Comparison of ENCODE assay signal across 17 mouse cellular contexts in the genomic region with DNA sequence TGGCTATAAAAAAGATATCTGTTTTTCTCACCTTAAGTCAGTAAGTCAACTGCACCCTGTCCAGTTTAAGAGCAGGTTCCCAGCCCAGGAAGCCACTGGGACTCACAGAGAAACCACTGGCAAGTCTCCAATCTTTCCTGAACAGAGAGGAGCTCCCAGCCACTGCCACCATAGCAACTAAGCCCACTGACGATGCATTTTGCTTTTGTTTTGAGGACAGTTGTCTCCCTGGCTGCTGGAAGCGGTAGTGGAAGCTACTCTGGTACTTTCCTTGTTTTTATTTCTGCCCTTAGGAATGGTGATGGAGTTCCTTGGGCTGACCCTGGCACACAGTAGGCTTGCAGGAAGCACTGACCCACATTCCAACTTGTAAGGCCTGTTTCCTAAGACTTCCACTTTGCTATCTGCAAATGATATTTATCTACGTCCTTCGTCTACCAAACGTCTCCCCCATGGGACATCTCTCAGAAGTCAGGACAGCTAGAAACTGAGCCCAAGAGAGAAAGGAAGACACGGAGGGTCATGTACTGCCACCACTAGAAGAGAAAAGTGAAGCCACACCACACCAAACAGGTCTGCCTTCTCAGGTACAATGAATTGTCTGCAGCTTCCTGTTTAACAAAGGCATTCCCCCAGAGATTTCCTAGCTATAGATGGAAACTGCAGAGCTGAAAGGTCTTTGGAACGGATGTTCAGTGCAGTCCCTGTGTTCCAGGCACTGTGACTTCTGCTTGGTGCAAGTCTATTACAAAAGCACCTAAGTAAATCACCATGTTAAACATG.
DNase-seq lines count a peak whose midpoint lies in the region; ATAC-seq and TF ChIP-seq lines count a peak whose summit lies in the region.
"Had no signal": no experiment of that assay in that cellular context is flagged by ENCODE, and none has a peak within 500 bp of the region (broad histone marks: within the 10 kb centered on the region; RNA-seq: fewer than 3 reads in every experiment).

No protein-coding gene starts in this region.

- H3K4me2 ChIP-seq in hindbrain, embryonic 14.5 days (replicated peaks) = no peak overlapping the region
- H3K4me2 ChIP-seq in hindbrain, embryonic 11.5 days (replicated peaks; ENCODE audit: low read depth, low read length) = no peak overlapping the region
- H3K4me2 ChIP-seq in midbrain, embryonic 13.5 days (replicated peaks) = no peak overlapping the region
- H3K4me2 ChIP-seq in midbrain, embryonic 15.5 days = no peak overlapping the region
- no peak overlapping the region for H3K4me2 ChIP-seq in hindbrain, embryonic 16.5 days (ENCODE audit: low read length)
- H3K4me2 ChIP-seq: embryonic facial prominence, embryonic 13.5 days had no signal

- intact Hi-C loops in gastrocnemius, adult 2 months (cut with DNase I) = no loop called here

- no peaks in the 10 kb centered on the region for H3K27me3 ChIP-seq in hindbrain, embryonic 14.5 days (ENCODE audit: control insufficient read depth, insufficient read depth, low read length)
- no peaks in the 10 kb centered on the region for H3K27me3 ChIP-seq in hindbrain, embryonic 11.5 days (ENCODE audit: control insufficient read depth, insufficient read depth, low read length)
- H3K27me3 ChIP-seq in midbrain, embryonic 13.5 days = no peaks in the 10 kb centered on the region
- no peaks in the 10 kb centered on the region for H3K27me3 ChIP-seq in midbrain, embryonic 15.5 days (replicated peaks)
- H3K27me3 ChIP-seq in hindbrain, embryonic 16.5 days (replicated peaks; ENCODE audit: control insufficient read depth, insufficient read depth, low read length) = no peaks in the 10 kb centered on the region
- H3K27me3 ChIP-seq: embryonic facial prominence, embryonic 13.5 days had no signal

- DNase-seq in gastrocnemius, adult 2 months = no peak
- no peak for DNase-seq in gastrocnemius, postnatal 4 days (ENCODE audit: low spot score in 2 of 2)
- DNase-seq in hindbrain, embryonic 14.5 days (ENCODE audit: low spot score) = peak; percentile 66
- no peak for DNase-seq in hindbrain, embryonic 11.5 days (ENCODE audit: low spot score)
- no peak for DNase-seq in frontal cortex, postnatal 36 days (ENCODE audit: low spot score in 2 of 2)
- DNase-seq: adrenal gland, postnatal 25 days; B cell, adult 2 months; cerebellum, adult 8-10 months; kidney, adult 2 months; kidney, postnatal 25 days; lung, adult 18-20 months; lung, postnatal 4 days; thymus, postnatal 25 days had no signal

- peak; percentile 24; the same call in 1 of the 2 replicates for ATAC-seq in hindbrain, embryonic 14.5 days (ENCODE audit: low FRiP score)
- ATAC-seq in hindbrain, embryonic 11.5 days (ENCODE audit: low FRiP score) = no peak
- 0 out of 2 replicates have a peak, but pooled peaks have one; percentile 37 for ATAC-seq in midbrain, embryonic 13.5 days
- no peak for ATAC-seq in midbrain, embryonic 15.5 days (replicated peaks)
- peak; percentile 72; the same call in 1 of the 2 replicates for ATAC-seq in hindbrain, embryonic 16.5 days

- TF ChIP-seq CTCF in gastrocnemius, adult 2 months (IDR thresholded peaks at IDR 0.05) = no peak

- peak overlapping the region; percentile 10; the same call in 1 of the 2 replicates for H3K27ac ChIP-seq in gastrocnemius, adult 2 months
- H3K27ac ChIP-seq in hindbrain, embryonic 14.5 days = no peak overlapping the region
- no peak overlapping the region for H3K27ac ChIP-seq in hindbrain, embryonic 11.5 days (ENCODE audit: low read depth, low read length)
- H3K27ac ChIP-seq in midbrain, embryonic 13.5 days = no peak overlapping the region
- no peak overlapping the region for H3K27ac ChIP-seq in midbrain, embryonic 15.5 days
- H3K27ac ChIP-seq in hindbrain, embryonic 16.5 days (ENCODE audit: low read depth, low read length) = no peak overlapping the region
- H3K27ac ChIP-seq: embryonic facial prominence, embryonic 13.5 days had no signal

- no peaks in the 10 kb centered on the region for H3K36me3 ChIP-seq in hindbrain, embryonic 14.5 days (replicated peaks; ENCODE audit: control insufficient read depth, insufficient read depth)
- H3K36me3 ChIP-seq in hindbrain, embryonic 11.5 days (ENCODE audit: control insufficient read depth, insufficient read depth, low read length) = no peaks in the 10 kb centered on the region
- no peaks in the 10 kb centered on the region for H3K36me3 ChIP-seq in midbrain, embryonic 13.5 days
- H3K36me3 ChIP-seq in midbrain, embryonic 15.5 days (replicated peaks) = no peaks in the 10 kb centered on the region
- H3K36me3 ChIP-seq in hindbrain, embryonic 16.5 days (ENCODE audit: control insufficient read depth, insufficient read depth, low read length) = no peaks in the 10 kb centered on the region
- H3K36me3 ChIP-seq: embryonic facial prominence, embryonic 13.5 days had no signal

- H3K4me3 ChIP-seq in gastrocnemius, adult 2 months = no peak overlapping the region
- no peak overlapping the region for H3K4me3 ChIP-seq in hindbrain, embryonic 14.5 days (replicated peaks; ENCODE audit: low read length)
- H3K4me3 ChIP-seq in hindbrain, embryonic 11.5 days (ENCODE audit: low read depth, low read length) = no peak overlapping the region
- H3K4me3 ChIP-seq in midbrain, embryonic 13.5 days (replicated peaks) = no peak overlapping the region
- no peak overlapping the region for H3K4me3 ChIP-seq in midbrain, embryonic 15.5 days
- H3K4me3 ChIP-seq in hindbrain, embryonic 16.5 days (ENCODE audit: low read length) = no peak overlapping the region
- H3K4me3 ChIP-seq: embryonic facial prominence, embryonic 13.5 days had no signal

- H3K9ac ChIP-seq in hindbrain, embryonic 14.5 days = no peak overlapping the region
- no peak overlapping the region for H3K9ac ChIP-seq in hindbrain, embryonic 11.5 days (ENCODE audit: low read depth, low read length)
- H3K9ac ChIP-seq in midbrain, embryonic 13.5 days (replicated peaks) = no peak overlapping the region
- no peak overlapping the region for H3K9ac ChIP-seq in midbrain, embryonic 15.5 days
- H3K9ac ChIP-seq in hindbrain, embryonic 16.5 days (ENCODE audit: low read depth, low read length) = no peak overlapping the region
- H3K9ac ChIP-seq: embryonic facial prominence, embryonic 13.5 days had no signal

- 62% methylated on average over 7 of the region's 7 CpGs for WGBS in hindbrain, embryonic 14.5 days
- WGBS in hindbrain, embryonic 11.5 days = 77% methylated on average over 7 of the region's 7 CpGs
- 65% methylated on average over 7 of the region's 7 CpGs for WGBS in midbrain, embryonic 13.5 days
- 52% methylated on average over 7 of the region's 7 CpGs for WGBS in midbrain, embryonic 15.5 days
- whole genome bisulfite sequencing in hindbrain, embryonic 16.5 days = 54% methylated on average over 7 of the region's 7 CpGs

- peaks cover 6% of the 10 kb centered on the region; the same call in 1 of the 2 replicates for H3K4me1 ChIP-seq in hindbrain, embryonic 14.5 days (replicated peaks; ENCODE audit: control insufficient read depth, insufficient read depth, low read length)
- no peaks in the 10 kb centered on the region for H3K4me1 ChIP-seq in hindbrain, embryonic 11.5 days (replicated peaks; ENCODE audit: control insufficient read depth, insufficient read depth, low read length)
- H3K4me1 ChIP-seq in midbrain, embryonic 13.5 days (replicated peaks) = no peaks in the 10 kb centered on the region
- no peaks in the 10 kb centered on the region for H3K4me1 ChIP-seq in midbrain, embryonic 15.5 days
- H3K4me1 ChIP-seq in hindbrain, embryonic 16.5 days (ENCODE audit: control insufficient read depth, insufficient read depth, low read depth, low read length) = no peaks in the 10 kb centered on the region; the same call in 1 of the 2 replicates

- H3K9me3 ChIP-seq in hindbrain, embryonic 14.5 days (ENCODE audit: control insufficient read depth, low read length) = no peaks in the 10 kb centered on the region
- no peaks in the 10 kb centered on the region for H3K9me3 ChIP-seq in hindbrain, embryonic 11.5 days (ENCODE audit: control insufficient read depth, low read length)
- H3K9me3 ChIP-seq in midbrain, embryonic 13.5 days = no peaks in the 10 kb centered on the region
- no peaks in the 10 kb centered on the region for H3K9me3 ChIP-seq in midbrain, embryonic 15.5 days
- H3K9me3 ChIP-seq in hindbrain, embryonic 16.5 days (ENCODE audit: control insufficient read depth, low read length) = no peaks in the 10 kb centered on the region
- H3K9me3 ChIP-seq: embryonic facial prominence, embryonic 13.5 days had no signal

Comparison
In these comparisons a context has a peak if more than half of its experiments do, and no peak if none do; other contexts are left out.
1. ATAC-seq: peak in hindbrain, embryonic 14.5 days (single experiment), midbrain, embryonic 13.5 days (single experiment) and hindbrain, embryonic 16.5 days (single experiment); none in hindbrain, embryonic 11.5 days (single experiment) and midbrain, embryonic 15.5 days (single experiment).